Mouse (Mus musculus): ENCODE results near the gene Slc2a10. TPM values are rescaled to one million over a fixed set of nuclear protein-coding genes. Genes with fewer than 3 reads are reported as not detected.
"Not testable (repeated sequence)": the region's sequence is repeated elsewhere in the genome, so short reads cannot be mapped to it uniquely, and the experiment has no call there.

Slc2a10 gene
- total RNA-seq, 2 experiments from 2014 or later, result 1.3 TPM; not detected in 1

DNA sequence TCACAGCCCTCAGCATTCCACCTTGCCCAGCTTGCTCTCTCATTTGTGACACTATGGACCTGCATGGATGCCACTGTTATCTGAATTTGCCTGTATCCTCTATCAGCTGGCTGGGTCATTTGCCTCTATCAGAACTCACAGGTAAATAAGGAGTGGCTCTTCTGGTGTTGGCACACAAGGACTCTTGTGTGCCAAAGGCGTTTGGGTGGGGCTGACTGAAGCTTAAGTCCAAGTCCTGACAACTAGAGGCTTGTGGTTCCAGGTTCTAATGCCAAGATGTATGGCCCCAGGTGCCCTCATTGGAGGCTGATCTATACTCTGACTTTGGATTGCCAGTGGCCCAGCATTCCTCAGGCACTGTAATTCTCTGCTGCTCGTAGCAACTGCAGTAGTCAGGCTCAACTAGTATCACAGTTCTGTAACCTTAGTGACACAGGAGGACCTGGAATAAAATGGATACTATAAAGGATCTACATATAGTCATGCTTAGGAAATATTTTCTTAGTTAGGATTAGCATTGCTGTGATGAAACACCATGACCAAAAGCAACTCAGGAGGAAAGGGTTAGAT lies 5.8 kb upstream of the Slc2a10 start:
- no peak for ATAC-seq (replicated peaks; ENCODE audit: poor library complexity, severe bottlenecking)

DNA sequence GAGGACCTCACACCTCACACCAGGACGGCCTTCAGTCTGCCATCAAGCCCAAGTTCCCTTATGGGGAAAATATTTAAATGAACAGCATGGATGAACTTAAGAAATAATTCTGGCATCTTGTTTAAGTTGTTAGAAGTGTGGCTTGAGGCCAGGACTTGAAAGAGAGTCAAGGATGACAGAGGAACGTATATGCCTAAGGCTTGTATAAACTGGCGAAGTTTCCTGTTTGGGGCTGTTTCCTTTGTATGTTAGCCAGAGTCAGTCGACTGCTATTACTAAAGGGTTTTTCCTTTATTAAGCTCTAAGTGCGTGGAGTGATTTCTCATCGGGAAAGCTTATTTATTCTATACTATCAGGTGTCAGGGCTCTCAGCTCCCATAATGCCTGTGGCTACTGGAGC lies 4.8 kb upstream of the Slc2a10 start:
- no peak for ATAC-seq (replicated peaks; ENCODE audit: poor library complexity, severe bottlenecking)

- no peak for ATAC-seq (replicated peaks; ENCODE audit: poor library complexity, severe bottlenecking)
Observed at GRCm38 (mm10) chr2:165509686-165510085, 6.1 kb downstream of the Slc2a10 start.

GRCm38 (mm10) chr2:165510466-165510865 lies 6.9 kb downstream of the Slc2a10 start:
- ATAC-seq (replicated peaks; ENCODE audit: poor library complexity, severe bottlenecking), result no peak

DNA sequence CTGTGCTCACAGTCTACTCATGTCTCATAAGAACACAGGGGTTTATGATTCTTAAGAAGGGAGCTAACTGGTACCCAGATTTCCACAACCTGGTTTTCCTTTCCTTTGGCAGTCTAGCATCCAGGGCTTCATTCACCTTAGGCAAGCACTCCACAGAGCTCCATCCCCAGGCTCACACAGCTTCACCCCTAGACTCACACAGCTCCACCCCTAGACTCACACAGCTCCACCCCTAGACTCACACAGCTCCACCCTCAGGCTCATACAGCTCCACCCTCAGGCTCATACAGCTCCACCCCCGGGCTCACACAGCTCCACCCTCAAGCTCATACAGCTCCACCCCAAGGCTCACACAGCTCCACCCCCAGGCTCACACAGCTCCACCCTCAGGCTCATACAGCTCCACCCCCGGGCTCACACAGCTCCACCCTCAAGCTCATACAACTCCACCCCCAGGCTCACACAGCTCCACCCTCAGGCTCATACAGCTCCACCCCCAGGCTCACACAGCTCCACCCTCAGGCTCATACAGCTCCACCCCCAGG lies 7.4 kb downstream of the Slc2a10 start:
- peak; percentile 65 for ATAC-seq (replicated peaks; ENCODE audit: poor library complexity, severe bottlenecking)

DNA sequence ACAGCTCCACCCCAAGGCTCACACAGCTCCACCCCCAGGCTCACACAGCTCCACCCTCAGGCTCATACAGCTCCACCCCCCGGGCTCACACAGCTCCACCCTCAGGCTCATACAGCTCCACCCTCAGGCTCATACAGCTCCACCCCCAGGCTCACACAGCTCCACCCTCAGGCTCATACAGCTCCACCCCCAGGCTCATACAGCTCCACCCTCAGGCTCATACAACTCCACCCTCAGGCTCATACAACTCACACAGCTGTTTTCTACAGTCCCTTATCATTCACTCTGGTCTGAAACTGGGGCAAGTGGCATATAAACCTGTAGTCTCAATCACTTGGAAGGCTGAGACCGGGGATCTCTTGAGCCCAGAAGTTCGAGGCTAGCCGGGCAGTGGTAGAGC lies 7.9 kb downstream of the Slc2a10 start:
- ATAC-seq (replicated peaks; ENCODE audit: poor library complexity, severe bottlenecking), result not testable (repeated sequence)

DNA sequence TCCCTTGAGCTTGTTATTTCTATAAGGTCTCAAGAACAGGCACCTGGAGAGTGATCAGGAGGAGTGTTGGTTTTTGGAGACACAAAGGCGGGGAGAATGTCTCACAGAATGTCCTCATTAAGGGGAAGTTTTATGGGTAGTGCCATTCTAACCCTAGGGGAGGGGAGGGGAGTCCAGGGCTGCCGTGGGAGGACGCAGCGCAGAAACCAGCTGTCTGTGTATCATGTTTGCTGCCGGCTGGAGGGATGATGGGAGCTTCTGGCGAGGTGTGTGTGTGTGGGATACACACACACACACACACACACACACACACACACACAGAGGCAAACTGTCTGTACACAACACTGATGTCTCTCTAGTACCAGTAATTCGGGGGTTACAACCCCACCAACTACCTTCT lies 8.8 kb downstream of the Slc2a10 start:
- no peak for ATAC-seq (replicated peaks; ENCODE audit: poor library complexity, severe bottlenecking)

GRCm38 (mm10) chr2:165512870-165513600 lies 9.4 kb downstream of the Slc2a10 start:
- ATAC-seq (replicated peaks; ENCODE audit: poor library complexity, severe bottlenecking), result no peak

- ATAC-seq (replicated peaks; ENCODE audit: poor library complexity, severe bottlenecking), result no peak
Observed at GRCm38 (mm10) chr2:165515178-165515728, 11.7 kb downstream of the Slc2a10 start.

GRCm38 (mm10) chr2:165525609-165526008 lies 22.0 kb downstream of the Slc2a10 start:
- no peak for ATAC-seq (replicated peaks; ENCODE audit: poor library complexity, severe bottlenecking)

DNA sequence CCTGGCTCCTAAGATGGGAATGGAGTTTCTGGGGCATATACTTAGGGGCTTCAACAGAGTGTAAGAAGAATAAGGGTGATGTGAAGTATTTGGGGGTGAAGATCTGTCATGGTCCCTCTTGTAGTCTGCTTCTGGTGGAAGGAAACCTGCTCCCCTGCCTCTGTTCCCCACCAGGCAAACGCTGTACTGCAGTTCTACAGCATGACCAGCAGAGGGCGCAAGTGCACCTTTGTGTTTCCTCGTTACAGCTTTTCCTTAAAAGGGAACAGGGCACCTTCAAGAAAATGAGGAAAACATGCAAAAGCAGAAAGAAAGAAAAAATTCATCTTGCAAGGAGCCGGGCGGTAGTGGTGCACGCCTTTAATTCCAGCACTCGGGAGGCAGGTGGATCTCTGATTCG lies 25.5 kb downstream of the Slc2a10 start:
- ATAC-seq (replicated peaks; ENCODE audit: poor library complexity, severe bottlenecking), result peak; percentile 58

DNA sequence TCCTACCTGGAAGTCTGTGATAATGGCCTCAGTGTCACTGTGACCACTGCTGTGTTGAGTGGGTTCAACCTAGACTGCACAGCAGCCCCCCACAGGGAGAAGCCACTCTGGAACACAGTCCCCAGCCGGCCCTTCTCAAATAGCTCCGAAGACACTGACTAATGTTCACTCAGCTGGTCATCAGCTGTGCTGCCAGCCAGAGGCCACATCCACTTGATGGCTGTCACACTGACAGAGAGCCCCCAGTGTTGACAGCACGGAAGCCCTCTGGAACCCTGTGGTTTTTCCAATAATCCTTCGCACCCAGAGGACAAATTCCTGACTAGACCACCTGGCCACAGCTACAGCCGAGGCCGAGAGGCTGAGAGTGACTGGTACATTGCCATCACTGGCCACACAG lies 30.2 kb downstream of the Slc2a10 start:
- ATAC-seq (replicated peaks; ENCODE audit: poor library complexity, severe bottlenecking), result no peak

GRCm38 (mm10) chr2:165540975-165541374 lies 37.4 kb downstream of the Slc2a10 start:
- no peak for ATAC-seq (replicated peaks; ENCODE audit: poor library complexity, severe bottlenecking)

- ATAC-seq (replicated peaks; ENCODE audit: poor library complexity, severe bottlenecking), result no peak
Observed at GRCm38 (mm10) chr2:165542939-165543669, 39.5 kb downstream of the Slc2a10 start.

GRCm38 (mm10) chr2:165543670-165544016 lies 40.1 kb downstream of the Slc2a10 start:
- no peak for ATAC-seq (replicated peaks; ENCODE audit: poor library complexity, severe bottlenecking)

GRCm38 (mm10) chr2:165545687-165546086 lies 42.1 kb downstream of the Slc2a10 start:
- ATAC-seq (replicated peaks; ENCODE audit: poor library complexity, severe bottlenecking), result no peak

- no peak for ATAC-seq (replicated peaks; ENCODE audit: poor library complexity, severe bottlenecking)
Observed at GRCm38 (mm10) chr2:165546341-165546740, 42.8 kb downstream of the Slc2a10 start.

- ATAC-seq (replicated peaks; ENCODE audit: poor library complexity, severe bottlenecking), result no peak
Observed at GRCm38 (mm10) chr2:165547410-165547809, 43.8 kb downstream of the Slc2a10 start.

GRCm38 (mm10) chr2:165548627-165549026 lies 45.0 kb downstream of the Slc2a10 start:
- ATAC-seq (replicated peaks; ENCODE audit: poor library complexity, severe bottlenecking), result no peak

GRCm38 (mm10) chr2:165550410-165550809 lies 46.8 kb downstream of the Slc2a10 start:
- ATAC-seq (replicated peaks; ENCODE audit: poor library complexity, severe bottlenecking), result not testable (repeated sequence)

GRCm38 (mm10) chr2:165554066-165554465 lies 50.5 kb downstream of the Slc2a10 start:
- ATAC-seq (replicated peaks; ENCODE audit: poor library complexity, severe bottlenecking), result no peak
